8 mouse cellular contexts compared by ENCODE assay signal in genomic region chr10:77165318-77165945, GRCm38 (mm10). TPM values are rescaled to one million over a fixed set of nuclear protein-coding genes. Genes with fewer than 3 reads are reported as not detected.
DNase-seq lines count a peak whose midpoint lies in the region; ATAC-seq lines count a peak whose summit lies in the region.

No protein-coding gene starts in this region.

- H3K27ac ChIP-seq in heart, embryonic 13.5 days (replicated peaks) = peak overlapping the region; percentile 73
- H3K27ac ChIP-seq in midbrain, embryonic 11.5 days (ENCODE audit: low read depth, low read length) = peak overlapping the region; percentile 86

- peaks cover 61% of the 10 kb centered on the region for H3K27me3 ChIP-seq in erythroblast, embryonic 14.5 days (ENCODE audit: control insufficient read depth)
- H3K27me3 ChIP-seq in heart, embryonic 13.5 days (replicated peaks) = peaks cover 12% of the 10 kb centered on the region
- no peaks in the 10 kb centered on the region for H3K27me3 ChIP-seq in midbrain, embryonic 11.5 days (ENCODE audit: control insufficient read depth, insufficient read depth, low read length)

- peak; percentile 50 for DNase-seq in adrenal gland, postnatal 14 days
- DNase-seq in kidney, postnatal 25 days = peak; percentile 79 to 85
- DNase-seq in midbrain, embryonic 11.5 days (ENCODE audit: low spot score, missing footprints) = peak; percentile 98
- DNase-seq in right cerebral cortex, postnatal 36 days (ENCODE audit: low spot score in 2 of 2) = no peak
- DNase-seq in ovary, postnatal 14 days (ENCODE audit: low spot score) = no peak

- peak overlapping the region; percentile 45 for H3K4me3 ChIP-seq in erythroblast, embryonic 14.5 days (replicated peaks)
- H3K4me3 ChIP-seq in heart, embryonic 13.5 days = peak overlapping the region; percentile 68
- H3K4me3 ChIP-seq in midbrain, embryonic 11.5 days (ENCODE audit: low read depth, low read length) = peak overlapping the region; percentile 54

- H3K4me2 ChIP-seq in heart, embryonic 13.5 days = peak overlapping the region; percentile 91
- peak overlapping the region; percentile 92 for H3K4me2 ChIP-seq in midbrain, embryonic 11.5 days

- H3K9ac ChIP-seq in heart, embryonic 13.5 days = peak overlapping the region; percentile 84
- peak overlapping the region; percentile 79 for H3K9ac ChIP-seq in midbrain, embryonic 11.5 days (ENCODE audit: low read length)

- H3K36me3 ChIP-seq in erythroblast, embryonic 14.5 days (ENCODE audit: control insufficient read depth) = no peaks in the 10 kb centered on the region
- H3K36me3 ChIP-seq in heart, embryonic 13.5 days = peaks cover 3% of the 10 kb centered on the region; the same call in 1 of the 2 replicates
- no peaks in the 10 kb centered on the region for H3K36me3 ChIP-seq in midbrain, embryonic 11.5 days (ENCODE audit: control insufficient read depth, insufficient read depth, low read length)

- no peak for ATAC-seq in erythroblast, adult 5-6 weeks (replicated peaks; ENCODE audit: low FRiP score, poor library complexity, severe bottlenecking)
- no peak for ATAC-seq in heart, embryonic 13.5 days (ENCODE audit: extremely low read depth, insufficient number of reproducible peaks, low FRiP score, low TSS enrichment)
- ATAC-seq in midbrain, embryonic 11.5 days (ENCODE audit: low FRiP score) = peak; percentile 79

- H3K9me3 ChIP-seq in erythroblast, embryonic 14.5 days (ENCODE audit: control insufficient read depth, low read length) = no peaks in the 10 kb centered on the region
- no peaks in the 10 kb centered on the region for H3K9me3 ChIP-seq in heart, embryonic 13.5 days
- no peaks in the 10 kb centered on the region for H3K9me3 ChIP-seq in midbrain, embryonic 11.5 days (ENCODE audit: control insufficient read depth, low read length)

- H3K4me1 ChIP-seq in erythroblast, embryonic 14.5 days (ENCODE audit: control insufficient read depth) = peaks cover 25% of the 10 kb centered on the region
- H3K4me1 ChIP-seq in heart, embryonic 13.5 days = peaks cover 51% of the 10 kb centered on the region
- peaks cover 25% of the 10 kb centered on the region for H3K4me1 ChIP-seq in midbrain, embryonic 11.5 days (ENCODE audit: control insufficient read depth, insufficient read depth, low read length)

- under 1% methylated on average over 40 of the region's 40 CpGs for WGBS in heart, embryonic 13.5 days
- under 1% methylated on average over 40 of the region's 40 CpGs for WGBS in midbrain, embryonic 11.5 days

RNA-seq across cellular contexts. Expression of gene Col18a1, which starts 0.9 kb away (rescaled TPM):
- polyA plus RNA-seq in erythroblast, embryonic 14.5 days (2012) = 0.45 and 0.66 TPM in 2 replicates
- total RNA-seq in erythroblast, adult 5-6 weeks (2015; ENCODE audit: low replicate concordance) = not detected in 2 replicates
- under 0.01 TPM in 1 of 2 replicates, not detected in the other for total RNA-seq in erythroblast, adult 5-6 weeks (2017; ENCODE audit: low replicate concordance)
- total RNA-seq in adrenal gland, postnatal 14 days (2021) = 42.3 and 103 TPM in 2 replicates
- polyA plus RNA-seq in heart, embryonic 13.5 days (2015; fragmentation: Nextera tagmentation; extraction: Ambion mirVana) = 143 and 155 TPM in 2 replicates
- 46.8 and 52.2 TPM in 2 replicates for polyA plus RNA-seq in midbrain, embryonic 11.5 days (2014; fragmentation: Nextera tagmentation; extraction: Ambion mirVana)

Comparison
In these comparisons a context has a peak if more than half of its experiments do, and no peak if none do; other contexts are left out.
1. DNase-seq: peak in adrenal gland, postnatal 14 days (single experiment), kidney, postnatal 25 days (2 of 2) and midbrain, embryonic 11.5 days (single experiment); none in right cerebral cortex, postnatal 36 days (0 of 2) and ovary, postnatal 14 days (single experiment).
2. RNA of gene Col18a1, which starts 0.9 kb away (polyA plus RNA-seq): 143 to 155 TPM in heart, embryonic 13.5 days and 46.8 to 52.2 TPM in midbrain, embryonic 11.5 days; 0.45 to 0.66 TPM in erythroblast, embryonic 14.5 days; every median in the first group is over 10 times any median in the second.
3. Peak in every context shown above with its lines, with median percentiles within 50 percentile points of each other: H3K4me3 ChIP-seq.